Mouse (Mus musculus) induced T-regulatory cell, adult 2 months (primary cell): ENCODE results near the gene Myh2.

Source experiments
- DNase-seq: peaks from one replicate; pipeline ENCODE4 v3.0.0-alpha.2; 2012; ENCODE audit warnings: low read depth

Gene Myh2

DNA sequence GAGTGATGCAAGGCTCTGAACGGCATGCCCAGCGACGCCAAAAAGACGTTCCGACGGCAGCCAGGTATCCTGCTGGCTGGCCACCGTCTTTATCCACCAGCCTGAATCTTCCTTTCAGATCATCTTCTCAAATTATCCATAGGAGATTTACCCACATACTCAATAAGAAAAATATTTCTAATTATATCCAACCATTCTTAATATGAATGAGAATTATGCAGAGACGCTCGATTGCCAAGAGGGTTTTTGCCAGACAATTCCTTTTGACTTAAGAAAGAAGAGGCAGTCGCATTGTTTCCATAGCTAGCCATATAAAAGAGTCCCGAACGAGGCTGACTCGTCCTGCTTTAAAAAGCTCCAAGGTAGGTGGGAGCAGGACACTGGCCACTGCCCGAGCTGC, at the start of gene Myh2:
Gene Myh2 (plus strand): TSS at position 301 of the 400 bp plus-strand sequence.
- DNase-seq = no peak

GRCm38 (mm10) chr11:67124943-67125342, 45.9 kb upstream of the Myh2 start:
- DNase-seq = no peak

DNA sequence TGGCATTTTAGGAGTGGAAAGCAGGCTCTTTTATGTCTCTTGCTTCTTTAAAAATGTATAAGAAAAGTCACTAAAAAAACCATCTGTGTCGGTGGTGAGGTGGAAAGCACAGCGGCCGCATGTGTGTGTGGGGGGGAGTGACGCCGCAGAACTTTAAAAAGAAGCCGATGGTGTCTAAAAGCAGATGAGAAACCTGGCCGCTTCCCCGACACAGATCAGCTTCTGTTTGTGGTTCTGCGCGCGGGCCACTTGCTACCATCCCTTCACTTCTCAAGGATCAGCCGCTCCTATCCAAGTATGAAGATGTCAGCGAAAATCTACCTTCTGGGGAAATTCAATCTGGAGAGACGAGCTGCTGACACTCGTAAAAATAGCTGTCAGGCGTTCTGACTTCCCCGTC, 45.5 kb upstream of the Myh2 start:
- DNase-seq = no peak

GRCm38 (mm10) chr11:67133526-67133925, 37.3 kb upstream of the Myh2 start:
- DNase-seq = no peak

DNA sequence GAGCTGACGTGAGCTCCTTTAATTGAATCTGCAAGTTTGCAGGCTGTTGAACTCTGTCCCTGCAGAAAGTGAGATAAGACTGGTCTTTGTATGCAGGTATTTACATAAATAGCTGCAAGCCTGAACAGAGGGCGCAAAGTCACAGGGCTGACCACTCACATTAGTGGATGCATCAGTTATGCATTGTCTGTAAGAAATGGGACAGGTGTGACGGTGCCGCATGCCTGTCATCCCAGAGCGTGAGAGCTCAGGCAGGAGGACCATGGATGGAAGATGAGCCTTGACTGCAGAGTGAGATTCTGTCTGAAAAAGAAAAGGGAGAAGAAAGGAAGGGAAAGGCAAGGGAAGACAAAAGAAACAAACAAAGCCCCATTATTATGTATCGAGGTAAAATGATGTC, 36.2 kb upstream of the Myh2 start:
- DNase-seq = no peak

- no peak for DNase-seq
Observed at GRCm38 (mm10) chr11:67135532-67135931, 35.3 kb upstream of the Myh2 start.

- DNase-seq = no peak
Observed at GRCm38 (mm10) chr11:67139556-67139955, 31.3 kb upstream of the Myh2 start.

GRCm38 (mm10) chr11:67140175-67140574, 30.7 kb upstream of the Myh2 start:
- DNase-seq = no peak

DNA sequence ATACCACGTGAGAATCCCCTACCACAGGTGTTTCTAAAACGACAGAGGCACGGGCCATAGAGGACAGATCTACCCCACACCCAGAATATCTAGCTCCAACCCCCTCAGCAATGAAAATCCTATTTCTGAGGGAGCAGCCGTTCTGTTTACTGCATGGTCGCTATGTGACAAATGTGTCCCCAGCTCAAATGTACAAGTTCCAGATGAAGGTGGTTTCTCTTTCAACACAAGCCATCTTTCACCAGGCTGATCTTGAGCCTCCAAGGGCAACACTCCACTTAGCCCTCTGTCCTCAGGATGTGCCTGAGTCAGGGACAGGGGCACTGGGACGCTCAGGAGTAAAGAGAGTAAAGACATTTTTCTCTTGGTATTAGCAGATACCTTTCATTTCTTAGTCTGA, 29.8 kb upstream of the Myh2 start:
- DNase-seq = no peak

GRCm38 (mm10) chr11:67142047-67142446, 28.8 kb upstream of the Myh2 start:
- DNase-seq = no peak

DNA sequence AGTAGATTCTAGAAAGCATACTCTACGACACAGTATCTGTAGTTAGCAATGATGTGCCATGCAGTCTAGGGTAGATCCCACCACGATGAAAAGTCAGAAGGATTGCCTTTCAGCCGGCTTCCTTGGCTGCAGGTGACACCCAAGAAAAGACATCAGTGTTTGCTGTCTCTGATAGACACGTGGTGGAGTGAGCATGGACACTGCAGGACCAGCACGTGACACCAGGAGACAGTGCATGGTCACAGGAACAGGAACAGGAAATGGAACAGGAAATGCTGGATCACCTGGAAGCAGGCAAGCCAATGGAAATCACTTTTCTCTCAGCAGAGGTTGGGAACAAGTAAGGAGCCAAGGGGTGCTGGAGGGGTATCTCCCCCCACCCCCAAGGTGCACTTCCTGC, 27.8 kb upstream of the Myh2 start:
- no peak for DNase-seq

- DNase-seq = no peak
Observed at GRCm38 (mm10) chr11:67143863-67144498, 26.8 kb upstream of the Myh2 start.

- DNase-seq = no peak
Observed at GRCm38 (mm10) chr11:67144559-67145265, 26.1 kb upstream of the Myh2 start.

GRCm38 (mm10) chr11:67145482-67146408, 25.1 kb upstream of the Myh2 start:
- DNase-seq = no peak

- DNase-seq = no peak
Observed at GRCm38 (mm10) chr11:67146409-67147282, 24.2 kb upstream of the Myh2 start.

DNA sequence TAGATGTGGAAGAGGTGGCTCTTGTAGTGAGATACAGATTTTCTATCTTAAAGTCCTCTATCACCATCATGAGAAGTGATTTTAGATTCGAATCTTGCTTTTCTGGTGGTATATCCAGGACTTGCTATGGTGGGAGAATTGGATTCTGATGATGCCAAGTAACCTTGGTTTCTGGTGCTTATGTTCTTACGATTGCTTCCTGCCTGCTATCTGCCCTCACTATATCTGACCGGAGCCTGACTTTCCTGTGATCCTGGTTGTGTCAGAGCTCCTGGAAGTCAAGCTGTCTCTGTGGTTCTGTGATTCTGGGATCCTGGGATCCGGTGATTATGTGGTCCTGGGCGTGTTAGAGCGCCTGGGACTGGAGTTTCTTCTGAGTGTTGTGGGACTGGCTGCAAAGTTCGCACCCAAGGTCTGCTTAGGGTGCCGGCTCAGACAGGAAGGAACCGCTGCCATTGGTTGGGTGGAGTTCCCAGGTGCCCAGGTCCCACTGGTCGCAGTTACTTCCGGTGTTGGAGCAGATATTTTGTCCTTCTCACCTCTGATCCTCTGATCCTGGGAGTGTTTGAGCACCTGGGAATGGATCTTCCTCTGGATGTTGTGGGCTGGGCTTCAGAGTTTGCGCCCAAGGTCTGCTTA, 23.4 kb upstream of the Myh2 start:
- no peak for DNase-seq

GRCm38 (mm10) chr11:67148286-67149012, 22.4 kb upstream of the Myh2 start:
- DNase-seq = no peak

DNA sequence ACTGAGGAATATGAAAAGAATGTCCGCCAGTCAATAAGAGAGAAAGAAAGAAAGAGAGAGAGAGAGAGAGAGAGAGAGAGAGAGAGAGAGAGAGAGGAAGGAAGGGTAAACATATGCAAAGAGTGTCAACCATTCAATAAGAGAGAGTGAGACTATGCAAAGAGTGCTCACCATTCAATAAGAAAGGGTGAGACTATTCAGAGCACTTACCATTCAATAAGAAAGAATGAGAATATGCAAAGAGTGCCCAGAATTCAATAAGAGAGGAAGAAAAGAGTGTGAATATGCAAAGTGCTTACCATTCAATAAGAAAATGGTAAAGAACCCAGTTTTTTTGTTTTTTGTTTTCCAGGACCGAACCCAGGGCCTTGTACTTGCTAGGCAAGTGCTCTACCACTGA, 20.6 kb upstream of the Myh2 start:
- no peak for DNase-seq

- no peak for DNase-seq
Observed at GRCm38 (mm10) chr11:67151159-67151558, 19.7 kb upstream of the Myh2 start.
